Mouse (Mus musculus): Measurements from ENCODE around the gene Bhlhb9. TPM values are rescaled to one million over a fixed set of nuclear protein-coding genes. Genes with fewer than 3 reads are reported as not detected.

The Bhlhb9 gene
- polyA plus RNA-seq (2012; rRNA removed), result 55.0 and 58.9 TPM in 2 replicates

DNA sequence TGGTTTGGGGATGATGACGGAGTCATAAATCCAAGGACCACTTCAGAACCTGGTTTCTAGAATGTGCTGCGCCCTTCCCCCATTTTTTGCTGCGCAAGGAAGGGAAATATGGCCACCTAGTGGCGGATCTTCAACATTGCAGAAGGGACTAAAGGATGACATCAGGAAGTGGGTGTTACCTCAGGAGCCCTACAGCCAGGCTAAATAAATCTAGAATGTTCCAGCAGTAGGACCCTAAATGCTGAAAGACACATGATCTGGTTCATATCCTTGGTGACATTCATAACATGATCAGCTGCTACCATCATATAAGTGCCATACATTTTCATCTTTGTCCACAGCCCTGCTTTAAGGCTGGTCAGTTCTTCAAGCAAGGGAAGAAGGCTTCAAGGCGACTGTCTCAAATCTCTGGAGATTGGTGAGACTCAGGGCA is at the start of gene Bhlhb9:
Gene Bhlhb9 (plus strand): TSS at position 383 of the 433 bp plus-strand sequence.

DNA sequence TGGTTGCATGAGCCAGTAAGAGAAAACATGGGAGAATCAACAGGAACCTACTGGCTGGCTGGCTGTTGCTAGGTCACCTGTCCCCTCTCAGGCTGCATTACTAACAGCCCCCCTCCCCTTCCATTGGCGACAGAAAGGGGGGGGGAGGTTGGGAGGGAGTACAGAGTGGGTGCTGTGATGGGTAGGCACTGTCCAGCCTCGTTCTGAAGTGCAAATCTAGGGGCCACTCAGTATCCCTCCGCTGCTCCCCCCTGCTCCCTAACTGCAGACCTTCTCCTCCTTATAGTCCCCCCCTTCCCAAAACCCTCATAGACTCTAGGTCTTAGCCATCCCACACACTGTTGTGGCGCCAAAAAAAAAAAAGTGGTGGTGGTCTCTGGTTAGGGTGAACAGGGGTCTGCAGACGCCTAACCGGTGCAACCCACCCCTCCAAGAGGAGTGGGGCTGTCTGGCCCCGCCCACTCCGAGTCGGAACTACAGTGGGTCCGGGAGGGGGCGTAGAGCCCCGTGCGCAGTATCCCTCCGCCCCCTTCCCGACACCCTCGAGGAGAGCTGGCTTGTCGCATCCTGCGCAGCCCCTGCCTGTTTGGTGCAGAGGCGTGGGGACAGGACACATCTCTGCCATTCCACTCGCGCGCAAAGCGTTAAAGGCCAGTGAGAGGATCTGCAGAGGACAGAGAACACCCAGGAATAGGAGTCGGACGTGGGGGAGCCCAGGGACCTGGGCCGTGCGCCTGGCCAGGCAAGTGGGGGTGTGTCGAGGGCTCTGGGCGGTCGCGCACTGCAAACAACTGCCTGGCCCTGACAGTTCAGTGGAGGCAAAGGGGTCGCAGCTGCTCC is 41.3 kb downstream of the Bhlhb9 start, which contains the start of gene Gprasp2:
Gene Gprasp2 (plus strand): TSS at position 514 of the 840 bp plus-strand sequence.

Other genes with a start within 250 kb of the Bhlhb9 start
- 0.06 TPM in 1 of 2 replicates, not detected in the other for gene Nxf7, start 198.8 kb upstream of the Bhlhb9 start, polyA plus RNA-seq (2012; rRNA removed)
- gene Prame, start 169.9 kb upstream of the Bhlhb9 start, polyA plus RNA-seq (2012; rRNA removed), result 0.06 TPM in 1 of 2 replicates, not detected in the other
- gene Tcp11x2, start 103.8 kb upstream of the Bhlhb9 start, polyA plus RNA-seq (2012; rRNA removed), result 0.02 TPM in 1 of 2 replicates, not detected in the other
- not detected in 2 replicates for gene Tmsb15a, start 72.3 kb upstream of the Bhlhb9 start, polyA plus RNA-seq (2012; rRNA removed)
- gene Armcx5, start 54.9 kb upstream of the Bhlhb9 start, polyA plus RNA-seq (2012; rRNA removed), result 9.6 and 10.6 TPM in 2 replicates
- 174 and 176 TPM in 2 replicates for gene Gprasp1, start 54.9 kb upstream of the Bhlhb9 start, polyA plus RNA-seq (2012; rRNA removed)
- 131 TPM in 2 replicates for gene Gprasp2, start 41.4 kb downstream of the Bhlhb9 start, polyA plus RNA-seq (2012; rRNA removed)
- 123 and 125 TPM in 2 replicates for gene Arxes2, start 196.2 kb downstream of the Bhlhb9 start, polyA plus RNA-seq (2012; rRNA removed)
- gene Arxes1, start 235.8 kb downstream of the Bhlhb9 start, polyA plus RNA-seq (2012; rRNA removed), result 28.8 and 31.3 TPM in 2 replicates

Measured in central nervous system, embryonic 14 days (tissue).